Mouse (Mus musculus) G1E (cell line): ENCODE data around the gene Csnk1g2.

Source experiments
- CTCF ChIP-seq: IDR thresholded peaks from 2 replicates; pipeline ENCODE4 v1.5.1; 2012; ENCODE audit warnings: low read depth, low read length, inconsistent platforms, mixed read lengths
- GATA1 ChIP-seq: IDR thresholded peaks from 2 replicates; pipeline ENCODE4 v1.6.1; 2012; ENCODE audit warnings: borderline replicate concordance, low read length, inconsistent platforms, mixed read lengths
- GATA2 ChIP-seq: IDR thresholded peaks from 2 replicates; pipeline ENCODE4 v1.6.1; 2012; ENCODE audit warnings: low read depth, low read length, inconsistent platforms, borderline replicate concordance
- POLR2AphosphoS5 ChIP-seq: IDR thresholded peaks from 2 replicates; pipeline ENCODE4 v1.6.1; 2012; ENCODE audit warnings: low read depth, low read length, inconsistent platforms; ENCODE audit not compliant: insufficient replicate concordance
- TAL1 ChIP-seq: conservative IDR thresholded peaks from 2 replicates; pipeline ENCODE4 v1.6.1; 2012; ENCODE audit warnings: low read depth, low read length, inconsistent platforms, mixed read lengths

- TF ChIP-seq CTCF (no peak), GATA1 (no peak), TAL1 (no peak), POLR2AphosphoS5 (no peak), GATA2 (no peak)
These were observed 12.4 kb upstream of the Csnk1g2 start for GRCm38 (mm10) chr10:80610116-80610785.
